Mouse (Mus musculus) myocyte (in vitro differentiated cells): ENCODE data around the gene D3Ertd254e.

Experiments
- CEBPB ChIP-seq: IDR thresholded peaks from 2 replicates; pipeline ENCODE4 v1.6.1; 2011; ENCODE audit warnings: mild to moderate bottlenecking, moderate library complexity; ENCODE audit not compliant: poor library complexity, insufficient read depth, severe bottlenecking
- E2F4 ChIP-seq: IDR thresholded peaks from one replicate; pipeline ENCODE4 v1.6.1; 2011; ENCODE audit warnings: mild to moderate bottlenecking, control low read depth, moderate library complexity; ENCODE audit not compliant: insufficient read depth
- MYOD1 ChIP-seq, 3 experiments: IDR thresholded peaks; one replicate each; pipeline ENCODE4 v1.6.1; 2011; ENCODE audit warnings: control low read depth in 2 of 3, low read depth in 2 of 3, mild to moderate bottlenecking in 2 of 3, moderate library complexity in 1 of 3; ENCODE audit not compliant: insufficient read length in 2 of 3, control insufficient read depth in 1 of 3
- MYOG ChIP-seq, 3 experiments: IDR thresholded peaks; one replicate each; pipeline ENCODE4 v1.6.1; 2011; ENCODE audit warnings: control low read depth in 2 of 3, low read depth in 2 of 3, mild to moderate bottlenecking in 2 of 3; ENCODE audit not compliant: insufficient read length in 2 of 3, control insufficient read depth in 1 of 3, insufficient read depth in 1 of 3
- POLR2A ChIP-seq: IDR thresholded peaks from one replicate; pipeline ENCODE4 v1.6.1; 2011; ENCODE audit warnings: low read depth, mild to moderate bottlenecking, control low read depth, moderate library complexity; ENCODE audit not compliant: insufficient read length
- POLR2AphosphoS2 ChIP-seq: IDR thresholded peaks from one replicate; pipeline ENCODE4 v1.6.1; 2011; ENCODE audit warnings: low read depth, control low read depth; ENCODE audit not compliant: insufficient read length
- REST ChIP-seq: IDR thresholded peaks from one replicate; pipeline ENCODE4 v1.6.1; 2011; ENCODE audit warnings: mild to moderate bottlenecking, control low read depth, moderate library complexity; ENCODE audit not compliant: insufficient read depth, insufficient read length
- USF1 ChIP-seq: IDR thresholded peaks from one replicate; pipeline ENCODE4 v1.6.1; 2011; ENCODE audit warnings: low read depth, mild to moderate bottlenecking, control low read depth, moderate library complexity

GRCm38 (mm10) chr3:36137560-36137959 is 13.3 kb upstream of the D3Ertd254e start:
- TF ChIP-seq REST (no peak), POLR2A (no peak), POLR2AphosphoS2 (no peak), USF1 (no peak), MYOD1 (IDR thresholded peaks at IDR 0.05; ENCODE audit: control insufficient read depth in 1 of 3, insufficient read length in 2 of 3, low read depth in 2 of 3) (no peak), E2F4 (no peak), CEBPB (no peak), MYOG (IDR thresholded peaks at IDR 0.05; ENCODE audit: control insufficient read depth in 1 of 3, insufficient read depth in 1 of 3, insufficient read length in 2 of 3, low read depth in 2 of 3) (no peak)
